Mouse (Mus musculus): Measurements from ENCODE around the gene Sync. TPM values are rescaled to one million over a fixed set of nuclear protein-coding genes. Genes with fewer than 3 reads are reported as not detected.

Gene Sync
- total and polyA plus RNA-seq, 2 experiments from 2014 or later: 1.9 to 2.0 TPM

- Histone ChIP-seq H3K4me1 (ENCODE audit: insufficient read depth, low read length) (no peaks in the 10 kb centered on the region), H3K9me3 (ENCODE audit: low read length) (no peaks in the 10 kb centered on the region), H3K27ac (no peak overlapping the region), H3K4me2 (ENCODE audit: low read depth, low read length) (no peak overlapping the region), H3K27me3 (ENCODE audit: insufficient read depth, low read length) (no peaks in the 10 kb centered on the region), H3K36me3 (ENCODE audit: insufficient read depth, low read length) (peaks cover 23% of the 10 kb centered on the region), H3K4me3 (ENCODE audit: low read length) (no peak overlapping the region), H3K9ac (replicated peaks; ENCODE audit: low read length) (no peak overlapping the region)
- 12% methylated on average over 1 of the region's 1 CpGs for WGBS
- peak; percentile 84 for ATAC-seq
- DNase-seq (ENCODE audit: low spot score): peak; percentile 93
- peak; percentile 97 for TF ChIP-seq CTCF (IDR thresholded peaks at IDR 0.05; ENCODE audit: low read depth)
These were observed 63.2 kb downstream of the Sync start for GRCm38 (mm10) chr4:129350644-129351043.

- H3K4me2 ChIP-seq (ENCODE audit: low read depth, low read length): no peak overlapping the region
- H3K27me3 ChIP-seq (ENCODE audit: insufficient read depth, low read length): no peaks in the 10 kb centered on the region
- H3K4me3 ChIP-seq (ENCODE audit: low read length): no peak overlapping the region
- no peak for TF ChIP-seq CTCF (IDR thresholded peaks at IDR 0.05; ENCODE audit: low read depth)
- H3K9me3 ChIP-seq (ENCODE audit: low read length): no peaks in the 10 kb centered on the region
- H3K4me1 ChIP-seq (ENCODE audit: insufficient read depth, low read length): no peaks in the 10 kb centered on the region
- H3K27ac ChIP-seq: no peak overlapping the region
- no peak overlapping the region for H3K9ac ChIP-seq (replicated peaks; ENCODE audit: low read length)
- ATAC-seq (0 out of 2 replicates have a peak, but pooled peaks have one; percentile 35), DNase-seq (ENCODE audit: low spot score) (no peak)
- WGBS: 74% methylated on average over 6 of the region's 6 CpGs
- H3K36me3 ChIP-seq (ENCODE audit: insufficient read depth, low read length): peaks cover 27% of the 10 kb centered on the region
These were observed 63.7 kb downstream of the Sync start for GRCm38 (mm10) chr4:129351111-129351510.

DNA sequence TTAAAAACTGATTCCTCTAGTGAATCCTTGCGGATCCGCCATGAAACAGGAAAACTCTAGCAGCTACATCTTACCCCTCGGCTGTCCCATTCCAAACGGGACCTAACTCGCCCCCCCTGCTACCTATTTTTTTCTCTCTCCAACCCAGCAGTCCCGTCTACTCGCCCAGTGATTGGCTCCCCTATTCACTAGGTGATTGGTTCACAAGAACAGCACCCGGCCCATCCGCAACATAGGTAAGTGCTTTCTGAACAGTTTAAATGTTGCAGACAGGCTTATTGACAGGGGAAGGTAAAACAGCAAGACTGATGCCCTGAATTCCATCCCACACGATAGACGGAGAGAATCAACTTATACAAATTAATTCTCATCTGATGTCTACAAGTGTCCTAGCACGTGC, 65.8 kb downstream of the Sync start:
- ATAC-seq (no peak), DNase-seq (ENCODE audit: low spot score) (no peak)
- H3K36me3 ChIP-seq (ENCODE audit: insufficient read depth, low read length): peaks cover 39% of the 10 kb centered on the region
- H3K9me3 ChIP-seq (ENCODE audit: low read length): no peaks in the 10 kb centered on the region
- H3K4me3 ChIP-seq (ENCODE audit: low read length): no peak overlapping the region
- no peak overlapping the region for H3K4me2 ChIP-seq (ENCODE audit: low read depth, low read length)
- TF ChIP-seq CTCF (IDR thresholded peaks at IDR 0.05; ENCODE audit: low read depth): no peak
- H3K27ac ChIP-seq: no peak overlapping the region
- WGBS: 90% methylated on average over 12 of the region's 12 CpGs
- no peaks in the 10 kb centered on the region for H3K4me1 ChIP-seq (ENCODE audit: insufficient read depth, low read length)
- H3K9ac ChIP-seq (replicated peaks; ENCODE audit: low read length): no peak overlapping the region
- no peaks in the 10 kb centered on the region for H3K27me3 ChIP-seq (ENCODE audit: insufficient read depth, low read length)

- WGBS: 80% methylated on average over 15 of the region's 15 CpGs
- no peaks in the 10 kb centered on the region for H3K9me3 ChIP-seq (ENCODE audit: low read length)
- peaks cover 44% of the 10 kb centered on the region for H3K36me3 ChIP-seq (ENCODE audit: insufficient read depth, low read length)
- no peak overlapping the region for H3K9ac ChIP-seq (replicated peaks; ENCODE audit: low read length)
- DNase-seq (ENCODE audit: low spot score) (peak; percentile 40), ATAC-seq (no peak)
- no peak overlapping the region for H3K27ac ChIP-seq
- H3K27me3 ChIP-seq (ENCODE audit: insufficient read depth, low read length): no peaks in the 10 kb centered on the region
- H3K4me1 ChIP-seq (ENCODE audit: insufficient read depth, low read length): no peaks in the 10 kb centered on the region
- H3K4me2 ChIP-seq (ENCODE audit: low read depth, low read length): no peak overlapping the region
- H3K4me3 ChIP-seq (ENCODE audit: low read length): no peak overlapping the region
- no peak for TF ChIP-seq CTCF (IDR thresholded peaks at IDR 0.05; ENCODE audit: low read depth)
These were observed 66.8 kb downstream of the Sync start for GRCm38 (mm10) chr4:129354236-129354635.

DNA sequence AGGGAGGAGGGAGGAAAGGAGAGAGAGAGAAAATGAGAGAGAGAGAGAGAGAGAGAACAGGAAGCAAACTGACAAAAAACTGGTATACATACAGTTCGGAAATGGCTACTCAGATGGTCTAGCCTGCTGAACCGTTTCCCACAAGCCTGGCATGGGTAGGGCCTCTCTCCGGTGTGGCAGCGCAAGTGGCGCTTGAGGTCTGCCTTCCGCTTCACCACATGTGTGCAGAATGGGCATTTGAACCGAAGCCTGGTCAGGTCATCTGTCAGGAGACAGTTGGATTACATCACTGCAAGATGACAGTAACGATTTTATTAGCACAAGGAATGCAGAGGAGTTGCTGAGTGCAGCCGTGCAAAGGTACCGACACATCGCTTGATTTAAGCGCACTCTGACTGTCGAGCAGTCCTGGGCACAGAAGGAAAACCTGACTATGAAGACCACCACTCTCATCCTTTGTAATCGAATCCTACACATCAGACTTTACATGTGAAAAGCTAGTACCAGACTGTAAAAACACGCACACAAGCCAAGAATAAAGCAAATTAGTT, 70.3 kb downstream of the Sync start:
- Histone ChIP-seq H3K27ac (no peak overlapping the region), H3K4me3 (ENCODE audit: low read length) (no peak overlapping the region), H3K9ac (replicated peaks; ENCODE audit: low read length) (no peak overlapping the region), H3K9me3 (ENCODE audit: low read length) (no peaks in the 10 kb centered on the region), H3K4me1 (ENCODE audit: insufficient read depth, low read length) (no peaks in the 10 kb centered on the region), H3K4me2 (ENCODE audit: low read depth, low read length) (no peak overlapping the region), H3K27me3 (ENCODE audit: insufficient read depth, low read length) (no peaks in the 10 kb centered on the region), H3K36me3 (ENCODE audit: insufficient read depth, low read length) (peaks cover 48% of the 10 kb centered on the region)
- no peak for DNase-seq (ENCODE audit: low spot score)
- TF ChIP-seq CTCF (IDR thresholded peaks at IDR 0.05; ENCODE audit: low read depth): no peak
- 86% methylated on average over 15 of the region's 15 CpGs for WGBS
- ATAC-seq: no peak

Small RNA genes within 50 kb of the gene (microRNA-seq; reads per million reads assigned to microRNA genes)
- gene Gm22994: 0 reads per million in 2 experiments

Other genes starting within 250 kb of the Sync start
- gene Rnf19b, start 229.3 kb upstream of the Sync start, total RNA-seq (2014; rRNA removed): 141 and 156 TPM in 2 replicates
- 29.9 and 31.8 TPM in 2 replicates for gene Rnf19b, start 229.3 kb upstream of the Sync start, polyA plus RNA-seq (2015; fragmentation: Nextera tagmentation; extraction: Ambion mirVana)
- gene Tmem54, start 182.1 kb upstream of the Sync start, total RNA-seq (2014; rRNA removed): not detected in 2 replicates
- 0.19 and 0.39 TPM in 2 replicates for gene Tmem54, start 182.1 kb upstream of the Sync start, polyA plus RNA-seq (2015; fragmentation: Nextera tagmentation; extraction: Ambion mirVana)
- gene Hpca, start 165.6 kb upstream of the Sync start, total RNA-seq (2014; rRNA removed): 270 and 290 TPM in 2 replicates
- gene Hpca, start 165.6 kb upstream of the Sync start, polyA plus RNA-seq (2015; fragmentation: Nextera tagmentation; extraction: Ambion mirVana): 179 and 202 TPM in 2 replicates
- 33.5 and 38.4 TPM in 2 replicates for gene Fndc5, start 150.6 kb upstream of the Sync start, total RNA-seq (2014; rRNA removed)
- 19.6 and 20.1 TPM in 2 replicates for gene Fndc5, start 150.6 kb upstream of the Sync start, polyA plus RNA-seq (2015; fragmentation: Nextera tagmentation; extraction: Ambion mirVana)
- 35.9 and 36.8 TPM in 2 replicates for gene S100pbp, start 97.9 kb upstream of the Sync start, total RNA-seq (2014; rRNA removed)
- 16.2 and 16.9 TPM in 2 replicates for gene S100pbp, start 97.9 kb upstream of the Sync start, polyA plus RNA-seq (2015; fragmentation: Nextera tagmentation; extraction: Ambion mirVana)
- gene Yars, start 97.9 kb upstream of the Sync start, total RNA-seq (2014; rRNA removed): 56.0 and 79.6 TPM in 2 replicates
- gene Yars, start 97.9 kb upstream of the Sync start, polyA plus RNA-seq (2015; fragmentation: Nextera tagmentation; extraction: Ambion mirVana): 101 and 102 TPM in 2 replicates
- gene C77080, start 26.2 kb upstream of the Sync start, total RNA-seq (2014; rRNA removed): 23.1 and 29.0 TPM in 2 replicates
- gene C77080, start 26.2 kb upstream of the Sync start, polyA plus RNA-seq (2015; fragmentation: Nextera tagmentation; extraction: Ambion mirVana): 4.9 and 5.3 TPM in 2 replicates
- 71.3 and 83.2 TPM in 2 replicates for gene Rbbp4, start 47.8 kb downstream of the Sync start, total RNA-seq (2014; rRNA removed)
- gene Rbbp4, start 47.8 kb downstream of the Sync start, polyA plus RNA-seq (2015; fragmentation: Nextera tagmentation; extraction: Ambion mirVana): 234 and 236 TPM in 2 replicates
- 4.3 and 5.7 TPM in 2 replicates for gene Zbtb8os, start 48.1 kb downstream of the Sync start, total RNA-seq (2014; rRNA removed)
- 23.5 and 27.4 TPM in 2 replicates for gene Zbtb8os, start 48.1 kb downstream of the Sync start, polyA plus RNA-seq (2015; fragmentation: Nextera tagmentation; extraction: Ambion mirVana)
- 26.9 and 29.6 TPM in 2 replicates for gene Zbtb8a, start 90.5 kb downstream of the Sync start, total RNA-seq (2014; rRNA removed)
- 14.9 and 15.3 TPM in 2 replicates for gene Zbtb8a, start 90.5 kb downstream of the Sync start, polyA plus RNA-seq (2015; fragmentation: Nextera tagmentation; extraction: Ambion mirVana)
- gene Zbtb8b, start 153.2 kb downstream of the Sync start, total RNA-seq (2014; rRNA removed): 9.7 and 15.3 TPM in 2 replicates
- 11.3 and 12.9 TPM in 2 replicates for gene Zbtb8b, start 153.2 kb downstream of the Sync start, polyA plus RNA-seq (2015; fragmentation: Nextera tagmentation; extraction: Ambion mirVana)
- gene Bsdc1, start 174.0 kb downstream of the Sync start, total RNA-seq (2014; rRNA removed): 55.2 and 60.6 TPM in 2 replicates
- gene Bsdc1, start 174.0 kb downstream of the Sync start, polyA plus RNA-seq (2015; fragmentation: Nextera tagmentation; extraction: Ambion mirVana): 25.3 and 27.1 TPM in 2 replicates
- gene Tssk3, start 203.4 kb downstream of the Sync start, total RNA-seq (2014; rRNA removed): not detected in 2 replicates
- 1.1 and 1.3 TPM in 2 replicates for gene Tssk3, start 203.4 kb downstream of the Sync start, polyA plus RNA-seq (2015; fragmentation: Nextera tagmentation; extraction: Ambion mirVana)
- gene Fam229a, start 203.6 kb downstream of the Sync start, total RNA-seq (2014; rRNA removed): 3.9 TPM in 1 of 2 replicates, not detected in the other
- 3.0 and 3.1 TPM in 2 replicates for gene Fam229a, start 203.6 kb downstream of the Sync start, polyA plus RNA-seq (2015; fragmentation: Nextera tagmentation; extraction: Ambion mirVana)
- gene Marcksl1, start 226.0 kb downstream of the Sync start, total RNA-seq (2014; rRNA removed): 1,438 and 1,538 TPM in 2 replicates
- 1,583 and 1,620 TPM in 2 replicates for gene Marcksl1, start 226.0 kb downstream of the Sync start, polyA plus RNA-seq (2015; fragmentation: Nextera tagmentation; extraction: Ambion mirVana)